Mouse (Mus musculus) heart, postnatal 36 days (tissue): ENCODE data around the gene Gtf2a1. TPM values are rescaled to one million over a fixed set of nuclear protein-coding genes. Genes with fewer than 3 reads are reported as not detected.

ENCODE experiments used
- total RNA-seq, 2 experiments: library from RNA; stranded (reverse); gene quantifications; 2 replicates each; pipeline ENCODE4 v1.2.3; 2021

Gtf2a1 gene
- total RNA-seq, 2 experiments from 2014 or later, result 26.9 to 32.8 TPM

Other genes with a start within 250 kb of the Gtf2a1 start
- 10 to 100 TPM; 10.3 to 10.9 TPM for gene Cep128, start 206.1 kb downstream of the Gtf2a1 start, total RNA-seq
- gene Tshr, start 205.9 kb downstream of the Gtf2a1 start, total RNA-seq, result under 1 TPM in 1 of 2 experiments, not detected in 1; 0.33 TPM
- 1 to 10 TPM; 3.7 to 3.8 TPM for gene Ston2, start 197.9 kb upstream of the Gtf2a1 start, total RNA-seq